Mouse (Mus musculus) myocyte (in vitro differentiated cells): ENCODE data around the gene Lrpap1.

Experiments used
- CEBPB ChIP-seq: IDR thresholded peaks from 2 replicates; pipeline ENCODE4 v1.6.1; 2011; ENCODE audit warnings: mild to moderate bottlenecking, moderate library complexity; ENCODE audit not compliant: poor library complexity, insufficient read depth, severe bottlenecking
- E2F4 ChIP-seq: IDR thresholded peaks from one replicate; pipeline ENCODE4 v1.6.1; 2011; ENCODE audit warnings: mild to moderate bottlenecking, control low read depth, moderate library complexity; ENCODE audit not compliant: insufficient read depth
- MAX ChIP-seq: IDR thresholded peaks from one replicate; pipeline ENCODE4 v1.6.1; 2011; ENCODE audit warnings: low read depth, mild to moderate bottlenecking, control low read depth
- MYOD1 ChIP-seq, 3 experiments: IDR thresholded peaks; one replicate each; pipeline ENCODE4 v1.6.1; 2011; ENCODE audit warnings: control low read depth in 2 of 3, low read depth in 2 of 3, mild to moderate bottlenecking in 2 of 3, moderate library complexity in 1 of 3; ENCODE audit not compliant: insufficient read length in 2 of 3, control insufficient read depth in 1 of 3
- MYOG ChIP-seq, 3 experiments: IDR thresholded peaks; one replicate each; pipeline ENCODE4 v1.6.1; 2011; ENCODE audit warnings: control low read depth in 2 of 3, low read depth in 2 of 3, mild to moderate bottlenecking in 2 of 3; ENCODE audit not compliant: insufficient read length in 2 of 3, control insufficient read depth in 1 of 3, insufficient read depth in 1 of 3
- POLR2A ChIP-seq: IDR thresholded peaks from one replicate; pipeline ENCODE4 v1.6.1; 2011; ENCODE audit warnings: low read depth, mild to moderate bottlenecking, control low read depth, moderate library complexity; ENCODE audit not compliant: insufficient read length
- POLR2AphosphoS2 ChIP-seq: IDR thresholded peaks from one replicate; pipeline ENCODE4 v1.6.1; 2011; ENCODE audit warnings: low read depth, control low read depth; ENCODE audit not compliant: insufficient read length
- TCF12 ChIP-seq: IDR thresholded peaks from one replicate; pipeline ENCODE4 v1.6.1; 2011; ENCODE audit warnings: mild to moderate bottlenecking, control low read depth; ENCODE audit not compliant: poor library complexity, insufficient read depth, severe bottlenecking
- TCF3 ChIP-seq: IDR thresholded peaks from one replicate; pipeline ENCODE4 v1.6.1; 2011; ENCODE audit warnings: low read depth, control low read depth; ENCODE audit not compliant: insufficient read length
- USF1 ChIP-seq: IDR thresholded peaks from one replicate; pipeline ENCODE4 v1.6.1; 2011; ENCODE audit warnings: low read depth, mild to moderate bottlenecking, control low read depth, moderate library complexity

- no peak for TF ChIP-seq E2F4
- TF ChIP-seq TCF12 = no peak
- no peak for TF ChIP-seq POLR2A
- TF ChIP-seq CEBPB = no peak
- no peak for TF ChIP-seq USF1
- TF ChIP-seq MAX = no peak
- no peak for TF ChIP-seq POLR2AphosphoS2
- TF ChIP-seq MYOD1 (IDR thresholded peaks at IDR 0.05; ENCODE audit: control insufficient read depth in 1 of 3, insufficient read length in 2 of 3, low read depth in 2 of 3) = no peak
- TF ChIP-seq MYOG (IDR thresholded peaks at IDR 0.05; ENCODE audit: control insufficient read depth in 1 of 3, insufficient read depth in 1 of 3, insufficient read length in 2 of 3, low read depth in 2 of 3) = no peak
- no peak for TF ChIP-seq TCF3
Observed at GRCm38 (mm10) chr5:35103528-35103927, 2.0 kb downstream of the Lrpap1 start.
